Mouse (Mus musculus) frontal cortex, adult (tissue): ENCODE measurements around the gene Tgfbrap1.
"Not testable (repeated sequence)": the region's sequence is repeated elsewhere in the genome, so short reads cannot be mapped to it uniquely, and the experiment has no call there.

Source experiments
- ATAC-seq: cut with Nextera tagmentation; 2 replicates; pipeline ENCODE4 v1.9.2; 2017; ENCODE audit warnings: mild to moderate bottlenecking, moderate library complexity, mixed read lengths; ENCODE audit not compliant: low TSS enrichment

The Tgfbrap1 gene

DNA sequence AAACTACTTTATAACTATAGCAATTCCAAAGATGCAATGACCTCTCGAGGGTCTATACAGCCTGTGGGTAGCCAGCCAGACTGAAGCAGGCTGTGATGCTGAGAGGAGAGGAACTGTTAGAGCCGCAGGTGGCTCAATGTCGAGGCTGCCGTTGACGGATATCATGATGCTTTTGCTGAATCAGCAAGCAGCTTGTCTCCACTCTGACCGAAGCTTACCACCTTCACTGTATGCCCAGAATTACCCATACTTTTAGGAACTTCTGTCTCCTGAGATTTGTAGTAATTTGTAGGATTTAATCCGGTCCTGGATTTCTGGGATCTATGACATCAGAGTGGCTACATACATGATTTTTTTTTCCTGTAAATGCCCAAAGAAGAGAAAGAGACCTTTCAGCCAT is 62.4 kb downstream of the Tgfbrap1 start:
- no peak for ATAC-seq

DNA sequence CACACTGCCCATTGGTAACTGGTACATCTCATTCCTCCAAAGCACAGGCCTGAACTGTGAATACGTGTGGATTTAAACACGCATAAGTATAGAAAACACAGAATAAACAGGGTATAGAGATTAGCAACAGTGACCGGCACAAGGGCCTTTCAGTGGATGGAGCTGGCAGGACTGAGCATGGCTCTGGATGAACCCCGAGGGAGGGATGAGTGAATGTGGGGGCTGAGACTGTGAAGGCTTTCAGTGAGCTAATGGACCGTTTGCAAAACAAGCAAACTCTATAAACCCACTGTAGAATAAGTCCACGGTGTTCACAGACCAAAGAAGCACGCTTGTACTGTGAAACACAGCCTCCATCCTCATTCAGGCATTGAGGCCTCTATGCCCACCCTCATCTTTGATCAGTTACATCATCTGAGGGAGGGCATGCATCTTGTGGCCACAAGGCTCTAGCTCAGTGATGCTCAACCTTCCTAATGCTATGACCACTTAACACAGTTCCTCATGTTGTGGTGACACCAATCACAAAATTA is 83.2 kb downstream of the Tgfbrap1 start:
- ATAC-seq, result not testable (repeated sequence)

DNA sequence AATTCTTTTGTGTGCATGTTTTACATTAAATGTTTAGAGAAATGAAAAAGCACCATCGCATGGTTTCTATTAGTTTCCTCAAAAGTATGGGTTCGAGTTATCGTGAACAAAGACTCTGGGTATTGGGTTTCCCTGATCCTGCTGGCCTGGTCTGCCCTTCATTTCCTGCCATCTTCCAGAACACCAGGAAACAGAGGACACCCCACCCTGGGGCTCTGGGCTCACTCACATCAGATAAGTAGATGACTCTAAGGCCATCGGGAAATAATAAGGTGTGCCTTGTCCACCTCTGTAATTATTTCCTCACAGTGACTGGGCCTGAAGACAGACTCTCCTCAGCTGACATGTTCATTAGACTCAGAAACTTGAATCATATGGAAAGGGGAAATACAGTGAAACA is 88.0 kb downstream of the Tgfbrap1 start:
- no peak for ATAC-seq

DNA sequence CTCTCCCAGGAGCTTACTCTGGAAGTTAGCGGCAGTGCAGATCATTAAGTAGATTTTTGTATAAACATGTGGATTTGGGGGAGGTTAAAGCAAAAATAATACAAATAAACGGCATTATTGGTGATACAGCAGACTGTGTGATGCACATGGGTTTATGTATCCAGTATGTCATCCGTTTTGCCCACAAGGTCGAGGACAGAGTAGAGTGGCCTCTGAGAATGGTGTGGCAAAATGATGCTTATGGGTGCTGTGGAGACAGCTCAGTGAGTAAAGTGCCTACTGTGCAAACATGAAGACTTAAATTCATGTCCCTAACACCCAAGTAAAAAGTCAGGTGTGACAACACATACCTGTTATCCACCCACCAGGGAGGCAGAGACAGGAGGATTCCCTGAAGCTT is 91.9 kb downstream of the Tgfbrap1 start:
- ATAC-seq, result no peak

DNA sequence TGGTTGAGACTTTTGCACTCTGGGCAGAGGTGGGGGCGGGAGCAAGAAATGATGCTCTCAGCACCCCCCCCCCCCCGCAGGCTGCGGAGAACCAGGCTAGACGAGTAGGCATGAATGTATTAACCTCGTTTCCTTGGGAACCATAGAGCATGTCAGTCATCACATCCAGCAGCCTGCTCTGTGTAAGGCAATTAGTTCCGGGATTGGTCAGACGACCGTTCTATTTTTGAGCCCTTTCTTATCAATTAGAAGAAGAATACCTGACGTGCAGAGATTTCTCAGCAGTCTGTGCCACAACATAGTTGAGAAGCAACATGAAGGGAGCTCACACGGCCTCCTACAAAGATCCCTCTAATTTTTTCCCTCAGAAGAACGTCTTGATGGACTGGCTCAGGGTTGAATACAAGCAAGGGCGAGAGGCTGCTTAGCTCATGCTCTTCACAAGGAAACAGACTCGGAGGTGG is 92.4 kb downstream of the Tgfbrap1 start:
- ATAC-seq, result peak; percentile 92
